Mouse (Mus musculus) stomach, embryonic 14.5 days (tissue): ENCODE measurements at regions not wholly inside any gene's neighbourhood (a gene's known extent, or its start where the extent isn't known, plus 50 kb on each side); places are given as distances from the start of the nearest gene placed in this dataset.

Experiments
- ATAC-seq: fragments of 200-750 bp; cut with Nextera tagmentation; 2 replicates; pipeline ENCODE4 v1.8.0; 2017; ENCODE audit warnings: low read depth, moderate TSS enrichment; ENCODE audit not compliant: insufficient number of reproducible peaks, insufficient read depth, low FRiP score
- H3K27ac ChIP-seq: fragments of 300-500 bp; sonication (generic); 2 replicates; pipeline ENCODE4 v1.5.1; 2014; ENCODE audit warnings: mild to moderate bottlenecking, low read length, moderate library complexity, mixed read lengths
- H3K27me3 ChIP-seq: fragments of 300-500 bp; sonication (generic); 2 replicates; pipeline ENCODE4 v1.6.1; 2014; ENCODE audit warnings: low read length, control low read depth, mixed read lengths; ENCODE audit not compliant: control insufficient read depth, insufficient read depth
- H3K36me3 ChIP-seq: fragments of 300-500 bp; sonication (generic); 2 replicates; pipeline ENCODE4 v1.6.1; 2014; ENCODE audit warnings: mild to moderate bottlenecking, control low read depth, low read length, moderate library complexity, mixed read lengths; ENCODE audit not compliant: control insufficient read depth, insufficient read depth
- H3K4me1 ChIP-seq: fragments of 300-500 bp; sonication (generic); 2 replicates; pipeline ENCODE4 v1.6.1; 2014; ENCODE audit warnings: low read length, control low read depth, mixed read lengths; ENCODE audit not compliant: control insufficient read depth, insufficient read depth
- H3K4me2 ChIP-seq: fragments of 300-500 bp; sonication (generic); replicated peaks from 2 replicates; pipeline ENCODE4 v1.6.1; 2014; ENCODE audit warnings: low read depth, low read length, control low read depth
- H3K4me3 ChIP-seq: fragments of 300-500 bp; sonication (generic); 2 replicates; pipeline ENCODE4 v1.5.1; 2014; ENCODE audit warnings: low read depth, low read length, control low read depth
- H3K9ac ChIP-seq: fragments of 300-500 bp; sonication (generic); replicated peaks from 2 replicates; pipeline ENCODE4 v1.6.1; 2014; ENCODE audit warnings: low read depth, mild to moderate bottlenecking, control low read depth, low read length, moderate library complexity, mixed read lengths
- H3K9me3 ChIP-seq: fragments of 300-500 bp; sonication (generic); 2 replicates; pipeline ENCODE4 v1.6.1; 2016; ENCODE audit warnings: low read depth, low read length, control low read depth; ENCODE audit not compliant: control insufficient read depth
- WGBS: fragments of 180-500 bp; shearing (Covaris S2); extraction: QIAGEN DNeasy Blood & Tissue Kit; methylation state at CpG from one replicate; pipeline ENCODE4 v1.1.7; 2014; 5-methylcytosine and 5-hydroxymethylcytosine counted together

GRCm38 (mm10) chr1:119238463-119238862 lies 183.6 kb downstream of the Inhbb start:
- H3K27ac ChIP-seq, result no peak overlapping the region
- H3K4me2 ChIP-seq, result no peak overlapping the region
- WGBS, result 35% methylated on average over 10 of the region's 10 CpGs
- H3K4me1 ChIP-seq, result no peaks in the 10 kb centered on the region
- H3K9me3 ChIP-seq, result no peaks in the 10 kb centered on the region
- H3K4me3 ChIP-seq, result no peak overlapping the region
- H3K27me3 ChIP-seq, result no peaks in the 10 kb centered on the region
- no peak overlapping the region for H3K9ac ChIP-seq
- no peaks in the 10 kb centered on the region for H3K36me3 ChIP-seq
- ATAC-seq, result no peak

GRCm38 (mm10) chr1:119236787-119237186 lies 183.4 kb upstream of the Gli2 start:
- ATAC-seq, result no peak
- H3K9ac ChIP-seq, result no peak overlapping the region
- no peak overlapping the region for H3K4me3 ChIP-seq
- no peak overlapping the region for H3K4me2 ChIP-seq
- H3K9me3 ChIP-seq, result no peaks in the 10 kb centered on the region
- no peaks in the 10 kb centered on the region for H3K4me1 ChIP-seq
- H3K27ac ChIP-seq, result no peak overlapping the region
- H3K27me3 ChIP-seq, result no peaks in the 10 kb centered on the region
- WGBS, result 22% methylated on average over 3 of the region's 3 CpGs
- no peaks in the 10 kb centered on the region for H3K36me3 ChIP-seq

GRCm38 (mm10) chr1:119234449-119234848 lies 181.0 kb upstream of the Gli2 start:
- Histone ChIP-seq H3K36me3 (no peaks in the 10 kb centered on the region), H3K27me3 (no peaks in the 10 kb centered on the region), H3K9me3 (no peaks in the 10 kb centered on the region), H3K9ac (no peak overlapping the region), H3K4me1 (no peaks in the 10 kb centered on the region), H3K4me2 (no peak overlapping the region), H3K4me3 (no peak overlapping the region), H3K27ac (no peak overlapping the region)
- ATAC-seq, result peak; percentile 30; the same call in 1 of the 2 replicates
- WGBS, result 81% methylated on average over 9 of the region's 9 CpGs

GRCm38 (mm10) chr1:119226996-119227395 lies 173.6 kb upstream of the Gli2 start:
- Histone ChIP-seq H3K4me1 (no peaks in the 10 kb centered on the region), H3K4me2 (no peak overlapping the region)
- 82% methylated on average over 2 of the region's 2 CpGs for WGBS

GRCm38 (mm10) chr1:119223876-119224275 lies 170.5 kb upstream of the Gli2 start:
- Histone ChIP-seq H3K27ac (no peak overlapping the region), H3K9ac (no peak overlapping the region), H3K36me3 (no peaks in the 10 kb centered on the region), H3K9me3 (no peaks in the 10 kb centered on the region), H3K4me3 (no peak overlapping the region), H3K27me3 (no peaks in the 10 kb centered on the region), H3K4me2 (no peak overlapping the region), H3K4me1 (no peaks in the 10 kb centered on the region)
- no peak for ATAC-seq
- 88% methylated on average over 8 of the region's 8 CpGs for WGBS

More at GRCm38 (mm10) chr1:119226996-119227395, 173.6 kb upstream of the Gli2 start:
- Histone ChIP-seq H3K27me3 (no peaks in the 10 kb centered on the region), H3K4me3 (no peak overlapping the region), H3K9ac (no peak overlapping the region), H3K9me3 (no peaks in the 10 kb centered on the region), H3K36me3 (no peaks in the 10 kb centered on the region), H3K27ac (no peak overlapping the region)
- no peak for ATAC-seq

- Histone ChIP-seq H3K4me2 (no peak overlapping the region), H3K9ac (no peak overlapping the region), H3K9me3 (no peaks in the 10 kb centered on the region), H3K27me3 (no peaks in the 10 kb centered on the region), H3K4me1 (no peaks in the 10 kb centered on the region), H3K4me3 (no peak overlapping the region), H3K27ac (no peak overlapping the region), H3K36me3 (no peaks in the 10 kb centered on the region)
- 82% methylated on average over 6 of the region's 6 CpGs for WGBS
- no peak for ATAC-seq
These were observed 168.5 kb upstream of the Gli2 start for GRCm38 (mm10) chr1:119221901-119222300.

- Histone ChIP-seq H3K27me3 (no peaks in the 10 kb centered on the region), H3K9me3 (no peaks in the 10 kb centered on the region), H3K27ac (no peak overlapping the region), H3K4me3 (no peak overlapping the region), H3K9ac (no peak overlapping the region), H3K4me2 (no peak overlapping the region), H3K4me1 (no peaks in the 10 kb centered on the region), H3K36me3 (no peaks in the 10 kb centered on the region)
- 83% methylated on average over 7 of the region's 7 CpGs for WGBS
- ATAC-seq, result no peak
These were observed 167.6 kb upstream of the Gli2 start for GRCm38 (mm10) chr1:119221012-119221411.

- Histone ChIP-seq H3K36me3 (no peaks in the 10 kb centered on the region), H3K4me3 (no peak overlapping the region), H3K4me2 (no peak overlapping the region), H3K27ac (no peak overlapping the region), H3K9me3 (no peaks in the 10 kb centered on the region), H3K9ac (no peak overlapping the region), H3K27me3 (no peaks in the 10 kb centered on the region), H3K4me1 (no peaks in the 10 kb centered on the region)
- no peak for ATAC-seq
- 80% methylated on average over 10 of the region's 10 CpGs for WGBS
These were observed 166.4 kb upstream of the Gli2 start for GRCm38 (mm10) chr1:119219817-119220216.

GRCm38 (mm10) chr1:119217387-119217786 lies 164.0 kb upstream of the Gli2 start:
- no peak overlapping the region for H3K9ac ChIP-seq
- peak; percentile 54 for ATAC-seq
- WGBS, result 40% methylated on average over 4 of the region's 4 CpGs

More at GRCm38 (mm10) chr1:119217387-119217786, 164.0 kb upstream of the Gli2 start:
- Histone ChIP-seq H3K36me3 (no peaks in the 10 kb centered on the region), H3K4me1 (no peaks in the 10 kb centered on the region), H3K4me3 (no peak overlapping the region), H3K27ac (no peak overlapping the region), H3K27me3 (no peaks in the 10 kb centered on the region), H3K9me3 (no peaks in the 10 kb centered on the region), H3K4me2 (no peak overlapping the region)
